Mouse (Mus musculus) neural tube, embryonic 12.5 days (tissue): ENCODE data around the gene 1700013G24Rik. TPM values are rescaled to one million over a fixed set of nuclear protein-coding genes. Genes with fewer than 3 reads are reported as not detected.

Source experiments
- ATAC-seq: fragments of 200-750 bp; cut with Nextera tagmentation; 2 replicates; pipeline ENCODE4 v1.8.0; 2017; ENCODE audit warnings: low read depth, mild to moderate bottlenecking, moderate TSS enrichment, moderate library complexity; ENCODE audit not compliant: low FRiP score
- H3K27ac ChIP-seq: fragments of 300-500 bp; sonication (generic); 2 replicates; pipeline ENCODE4 v1.5.1; 2016
- H3K27me3 ChIP-seq: fragments of 300-500 bp; sonication (generic); replicated peaks from 2 replicates; pipeline ENCODE4 v1.6.1; 2016; ENCODE audit warnings: mild to moderate bottlenecking
- H3K36me3 ChIP-seq: fragments of 300-500 bp; sonication (generic); 2 replicates; pipeline ENCODE4 v1.6.1; 2016; ENCODE audit warnings: mild to moderate bottlenecking
- H3K4me1 ChIP-seq: fragments of 300-500 bp; sonication (generic); 2 replicates; pipeline ENCODE4 v1.6.1; 2016
- H3K4me2 ChIP-seq: fragments of 300-500 bp; sonication (generic); replicated peaks from 2 replicates; pipeline ENCODE4 v1.6.1; 2016; ENCODE audit warnings: mild to moderate bottlenecking
- H3K4me3 ChIP-seq: fragments of 300-500 bp; sonication (generic); 2 replicates; pipeline ENCODE4 v1.5.1; 2016
- H3K9ac ChIP-seq: fragments of 300-500 bp; sonication (generic); 2 replicates; pipeline ENCODE4 v1.6.1; 2016; ENCODE audit warnings: mild to moderate bottlenecking
- H3K9me3 ChIP-seq: fragments of 300-500 bp; sonication (generic); 2 replicates; pipeline ENCODE4 v1.6.1; 2016; ENCODE audit warnings: mild to moderate bottlenecking
- whole genome bisulfite sequencing: fragments of 180-500 bp; shearing (Covaris S2); methylation state at CpG from one replicate; pipeline ENCODE4 v1.1.7; 2016; 5-methylcytosine and 5-hydroxymethylcytosine counted together
- polyA plus RNA-seq: library from polyadenylated mRNA; unstranded; fragments of >200 nt; fragmentation: Nextera tagmentation; extraction: Ambion mirVana; gene quantifications from 2 replicates; pipeline ENCODE4 v1.2.1, GENCODE M21; 2016

The 1700013G24Rik gene
- polyA plus RNA-seq, 1 experiment from 2014 or later = not detected

DNA sequence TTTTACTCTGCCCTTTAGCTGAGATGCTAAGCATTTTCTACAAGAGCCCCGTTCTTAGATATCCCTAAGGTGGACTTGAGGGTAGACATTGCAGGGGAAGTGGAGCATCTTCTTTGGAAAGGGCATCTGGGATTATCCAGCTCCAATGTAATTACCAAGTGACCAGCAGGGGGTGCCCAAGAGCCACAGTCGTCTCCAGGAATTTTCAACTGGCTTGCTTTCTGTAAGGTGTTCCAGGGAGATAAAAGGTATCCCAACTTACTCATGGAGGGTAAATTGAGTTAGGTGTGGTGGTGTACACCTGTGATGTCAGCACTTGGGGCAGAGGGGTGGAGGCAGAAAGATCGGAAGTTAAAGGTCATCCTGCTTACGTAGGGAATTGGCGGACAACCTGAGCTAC lies 9.5 kb upstream of the 1700013G24Rik start:
- H3K27ac ChIP-seq = no peak overlapping the region
- H3K9me3 ChIP-seq = no peaks in the 10 kb centered on the region
- no peak overlapping the region for H3K9ac ChIP-seq
- H3K4me2 ChIP-seq = no peak overlapping the region
- ATAC-seq = no peak
- WGBS = 38% methylated on average over 5 of the region's 5 CpGs
- H3K36me3 ChIP-seq = no peaks in the 10 kb centered on the region
- no peaks in the 10 kb centered on the region for H3K27me3 ChIP-seq
- H3K4me3 ChIP-seq = no peak overlapping the region
- H3K4me1 ChIP-seq = peaks cover 8% of the 10 kb centered on the region

DNA sequence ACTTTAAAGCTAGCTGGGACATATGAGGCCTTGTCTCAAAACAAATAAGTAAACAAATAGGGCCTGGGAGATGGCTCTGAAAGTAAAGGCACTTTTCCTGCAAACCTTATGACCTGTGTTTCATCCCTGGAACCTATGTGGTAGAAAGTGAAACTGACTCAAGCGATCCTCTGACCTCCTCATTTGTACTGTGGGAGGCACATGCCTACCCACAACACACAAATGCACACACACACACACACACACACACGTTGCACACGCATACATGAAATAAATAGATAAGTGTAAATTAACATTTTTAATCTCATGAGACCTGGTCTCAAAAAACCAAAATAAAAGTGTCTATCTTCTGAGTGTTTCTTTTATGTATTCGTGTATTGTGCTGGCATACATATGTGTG lies 7.2 kb upstream of the 1700013G24Rik start:
- peaks cover 11% of the 10 kb centered on the region for H3K4me1 ChIP-seq
- H3K9me3 ChIP-seq = no peaks in the 10 kb centered on the region
- H3K9ac ChIP-seq = no peak overlapping the region
- WGBS = 86% methylated on average over 4 of the region's 4 CpGs
- H3K27ac ChIP-seq = no peak overlapping the region
- no peaks in the 10 kb centered on the region for H3K27me3 ChIP-seq
- H3K4me3 ChIP-seq = no peak overlapping the region
- no peak for ATAC-seq
- H3K36me3 ChIP-seq = no peaks in the 10 kb centered on the region
- H3K4me2 ChIP-seq = no peak overlapping the region

DNA sequence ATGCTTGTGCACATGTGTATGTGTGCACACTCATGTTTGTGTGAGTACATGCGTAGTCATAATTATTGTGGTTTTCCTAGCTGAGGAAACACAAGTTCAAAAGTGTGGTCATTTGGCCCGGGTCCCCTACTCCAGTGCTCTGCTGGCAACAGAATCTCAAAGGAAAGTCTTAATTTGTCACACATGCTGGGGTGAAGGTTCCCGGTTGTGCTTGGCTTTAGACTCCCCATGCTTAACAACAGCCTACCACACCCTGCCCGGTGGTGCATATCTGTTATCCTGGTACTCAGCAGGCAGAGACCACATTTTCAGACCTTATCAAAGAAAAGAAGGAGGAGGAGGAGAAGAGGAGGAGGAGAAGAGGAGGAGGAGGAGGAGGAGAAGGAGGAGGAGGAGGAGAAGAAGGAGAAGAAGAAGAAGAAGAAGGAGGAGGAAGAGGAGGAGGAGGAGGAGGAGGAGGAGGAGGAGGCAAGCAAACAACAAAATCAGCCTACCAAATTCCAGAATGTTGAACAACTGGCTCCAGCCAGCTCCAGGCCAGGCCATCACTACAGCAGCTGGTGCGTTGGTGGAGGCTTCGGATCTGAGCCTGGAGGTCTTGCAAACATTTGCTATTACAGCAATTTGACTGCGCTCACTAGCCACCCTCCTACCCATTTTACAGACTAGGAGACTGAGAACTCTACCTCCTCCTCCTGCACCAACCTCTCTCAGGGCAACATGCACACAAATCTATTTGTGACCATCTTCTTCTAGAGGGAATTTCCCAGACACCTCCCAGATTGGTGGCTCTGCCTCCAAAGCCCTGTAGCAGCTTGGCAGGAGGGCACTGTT lies 5.5 kb upstream of the 1700013G24Rik start:
- H3K4me1 ChIP-seq = peaks cover 11% of the 10 kb centered on the region
- no peak for ATAC-seq
- H3K27ac ChIP-seq = no peak overlapping the region
- no peak overlapping the region for H3K4me3 ChIP-seq
- 81% methylated on average over 7 of the region's 7 CpGs for WGBS
- no peak overlapping the region for H3K4me2 ChIP-seq
- H3K9me3 ChIP-seq = no peaks in the 10 kb centered on the region
- H3K36me3 ChIP-seq = no peaks in the 10 kb centered on the region
- H3K9ac ChIP-seq = no peak overlapping the region
- no peaks in the 10 kb centered on the region for H3K27me3 ChIP-seq

DNA sequence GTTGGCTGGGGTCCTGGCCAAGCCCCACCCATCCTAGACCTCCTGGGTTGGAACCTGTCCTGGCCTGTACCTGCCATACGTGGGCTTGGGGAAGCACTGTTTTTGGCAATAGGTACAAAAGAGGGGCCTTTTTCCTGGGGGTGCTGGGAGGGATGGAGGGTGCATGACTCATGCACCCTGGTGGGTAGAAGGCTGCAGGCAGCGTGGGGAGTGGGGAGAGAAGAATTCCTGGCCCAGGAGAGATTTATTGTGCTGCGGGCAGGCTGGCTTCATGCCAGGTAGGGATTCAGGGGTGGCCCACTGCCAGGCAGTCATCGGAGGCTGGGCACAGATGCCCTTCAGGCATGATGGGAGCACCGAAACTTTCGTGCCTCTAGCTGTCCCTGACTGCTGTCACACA lies 4.9 kb upstream of the 1700013G24Rik start:
- H3K9ac ChIP-seq = no peak overlapping the region
- no peak overlapping the region for H3K4me2 ChIP-seq
- no peak overlapping the region for H3K4me3 ChIP-seq
- no peak overlapping the region for H3K27ac ChIP-seq
- H3K4me1 ChIP-seq = peaks cover 11% of the 10 kb centered on the region
- no peaks in the 10 kb centered on the region for H3K9me3 ChIP-seq
- 0 out of 2 replicates have a peak, but pooled peaks have one; percentile 9 for ATAC-seq
- H3K27me3 ChIP-seq = no peaks in the 10 kb centered on the region
- no peaks in the 10 kb centered on the region for H3K36me3 ChIP-seq
- WGBS = 34% methylated on average over 6 of the region's 6 CpGs

DNA sequence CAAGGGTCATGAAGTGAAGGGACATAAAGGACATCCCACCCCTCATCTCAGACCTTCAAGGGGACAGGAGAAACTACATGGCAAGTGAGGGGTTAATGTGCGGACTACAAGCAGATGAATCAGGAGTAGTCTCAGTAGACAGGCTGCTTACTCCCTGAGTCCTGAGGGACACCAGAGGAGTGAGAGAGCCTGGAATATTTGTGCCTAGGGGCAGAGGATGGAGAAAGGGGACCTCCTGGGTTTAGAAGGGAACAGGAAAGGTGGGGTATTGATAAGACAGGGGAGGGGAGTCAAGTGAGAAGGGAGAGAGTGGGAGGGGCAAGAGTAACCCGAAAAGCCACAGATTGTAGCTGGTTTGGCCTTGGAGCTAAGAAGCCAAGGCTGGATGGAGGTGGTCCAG lies 4.4 kb upstream of the 1700013G24Rik start:
- Histone ChIP-seq H3K4me2 (no peak overlapping the region), H3K9me3 (no peaks in the 10 kb centered on the region), H3K27ac (no peak overlapping the region), H3K36me3 (no peaks in the 10 kb centered on the region), H3K27me3 (no peaks in the 10 kb centered on the region), H3K9ac (no peak overlapping the region), H3K4me1 (peaks cover 11% of the 10 kb centered on the region), H3K4me3 (no peak overlapping the region)
- no peak for ATAC-seq
- WGBS = 63% methylated on average over 2 of the region's 2 CpGs

DNA sequence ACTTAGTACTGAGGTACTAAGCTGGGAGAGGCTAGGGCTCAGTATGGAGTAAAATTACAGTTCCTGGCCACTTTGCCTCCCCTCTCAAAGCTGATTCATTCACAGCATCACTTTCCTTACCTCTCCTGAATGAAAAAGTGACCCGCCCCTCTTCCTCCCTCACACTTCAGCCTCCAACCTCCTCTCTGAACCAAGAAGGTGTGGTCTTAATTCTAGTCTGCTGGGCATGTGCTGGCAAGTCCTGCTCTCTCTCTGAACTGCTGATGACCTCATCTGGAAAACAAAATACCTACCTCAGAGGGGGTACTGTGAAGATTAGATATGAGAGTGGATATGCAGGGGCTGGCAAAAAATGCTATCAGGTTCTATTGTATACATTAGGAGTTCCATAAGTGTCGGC lies 4.0 kb upstream of the 1700013G24Rik start:
- Histone ChIP-seq H3K4me2 (no peak overlapping the region), H3K9ac (no peak overlapping the region), H3K36me3 (no peaks in the 10 kb centered on the region), H3K4me3 (no peak overlapping the region), H3K27me3 (no peaks in the 10 kb centered on the region), H3K9me3 (no peaks in the 10 kb centered on the region), H3K4me1 (peaks cover 11% of the 10 kb centered on the region), H3K27ac (no peak overlapping the region)
- ATAC-seq = no peak
- WGBS = 89% methylated on average over 2 of the region's 2 CpGs

DNA sequence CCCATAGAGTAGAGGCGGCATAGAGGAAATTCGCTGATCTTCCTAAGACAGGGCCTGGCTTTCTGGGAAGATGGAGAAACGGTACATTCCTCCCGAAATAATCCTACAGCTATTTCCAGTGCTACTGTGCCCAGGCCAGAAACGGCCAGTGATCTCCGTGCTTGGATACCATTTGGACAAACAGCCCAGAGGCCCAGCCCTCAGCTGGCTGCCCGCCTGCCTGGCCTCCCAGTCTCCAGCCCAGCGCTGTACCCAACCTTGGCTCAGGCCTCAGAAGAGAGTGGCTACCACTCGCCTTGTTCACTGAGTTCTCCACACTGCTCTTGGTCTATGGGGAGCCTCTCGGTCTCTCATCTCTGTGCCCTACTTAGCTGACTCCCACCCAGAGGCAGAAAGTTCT lies 3.4 kb upstream of the 1700013G24Rik start:
- Histone ChIP-seq H3K27me3 (no peaks in the 10 kb centered on the region), H3K4me1 (peaks cover 11% of the 10 kb centered on the region), H3K9me3 (no peaks in the 10 kb centered on the region), H3K4me2 (no peak overlapping the region), H3K9ac (no peak overlapping the region), H3K36me3 (no peaks in the 10 kb centered on the region), H3K27ac (no peak overlapping the region), H3K4me3 (no peak overlapping the region)
- 88% methylated on average over 10 of the region's 10 CpGs for WGBS
- no peak for ATAC-seq

DNA sequence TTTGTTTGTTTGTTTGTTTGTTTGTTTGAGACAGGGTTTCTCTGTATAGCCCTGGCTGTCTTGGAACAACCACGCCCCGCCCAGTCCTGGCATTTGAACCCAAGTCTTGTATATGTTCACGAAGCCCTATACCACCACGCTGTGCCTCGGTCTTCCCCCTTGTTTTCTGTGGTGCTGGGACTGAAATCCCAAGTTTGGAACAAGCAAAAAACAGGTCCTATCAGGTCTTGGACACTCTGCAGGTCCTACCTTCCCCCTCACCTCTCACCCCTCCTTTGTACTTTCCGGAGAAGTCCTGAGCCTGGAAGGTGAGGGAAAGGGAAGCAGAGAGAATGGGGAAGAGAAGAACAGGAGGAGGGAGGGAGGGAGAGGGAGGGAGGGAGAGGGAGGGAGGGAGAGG lies 894 bp upstream of the 1700013G24Rik start:
- H3K4me2 ChIP-seq = no peak overlapping the region
- peaks cover 11% of the 10 kb centered on the region for H3K4me1 ChIP-seq
- no peaks in the 10 kb centered on the region for H3K9me3 ChIP-seq
- no peak for ATAC-seq
- no peak overlapping the region for H3K9ac ChIP-seq
- no peak overlapping the region for H3K27ac ChIP-seq
- H3K27me3 ChIP-seq = no peaks in the 10 kb centered on the region
- H3K4me3 ChIP-seq = no peak overlapping the region
- WGBS = 95% methylated on average over 6 of the region's 6 CpGs
- H3K36me3 ChIP-seq = no peaks in the 10 kb centered on the region

DNA sequence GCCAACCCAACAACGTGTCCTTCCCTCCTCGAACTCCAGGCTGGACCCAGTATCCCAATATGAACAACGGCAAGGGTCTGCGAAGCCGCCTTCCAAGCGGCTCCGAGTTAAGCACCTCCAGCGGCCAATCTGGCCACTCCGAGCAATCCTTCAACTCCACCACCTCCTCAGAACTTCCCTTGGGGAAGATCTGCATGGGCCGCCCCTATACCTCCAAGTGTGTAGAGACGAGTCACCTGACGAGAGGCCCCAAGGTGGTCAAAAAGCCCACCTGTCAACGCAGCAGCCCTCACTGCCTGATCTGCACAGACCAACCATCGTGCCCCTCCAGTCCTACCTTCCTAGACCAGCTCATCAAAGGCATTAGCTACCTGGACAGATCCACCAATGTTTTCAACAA lies 1.5 kb downstream of the 1700013G24Rik start:
- Histone ChIP-seq H3K9ac (no peak overlapping the region), H3K27ac (no peak overlapping the region), H3K4me3 (no peak overlapping the region), H3K9me3 (no peaks in the 10 kb centered on the region; the same call in 1 of the 2 replicates), H3K36me3 (no peaks in the 10 kb centered on the region), H3K4me1 (no peaks in the 10 kb centered on the region), H3K4me2 (no peak overlapping the region), H3K27me3 (no peaks in the 10 kb centered on the region)
- 91% methylated on average over 14 of the region's 14 CpGs for WGBS
- ATAC-seq = no peak

DNA sequence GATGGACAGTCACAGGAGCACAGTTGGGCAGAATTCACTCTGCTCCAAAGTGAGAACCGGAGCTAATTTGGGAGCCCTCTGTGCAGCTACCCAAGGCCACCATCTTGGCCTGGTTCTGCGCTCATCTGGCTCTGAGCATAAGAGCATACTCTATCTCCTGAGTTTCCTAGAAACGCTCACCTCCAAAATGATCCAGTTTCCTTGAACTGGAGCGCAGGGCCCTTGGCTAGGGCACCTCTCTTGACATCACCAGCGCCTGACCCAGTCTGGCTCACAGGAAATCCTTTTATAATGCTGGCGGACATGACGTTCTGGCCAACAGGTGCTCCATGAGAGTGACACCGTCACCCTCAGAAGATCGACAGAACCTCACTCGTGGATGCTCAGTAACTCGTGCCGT lies 3.5 kb downstream of the 1700013G24Rik start:
- Histone ChIP-seq H3K27ac (no peak overlapping the region), H3K4me3 (no peak overlapping the region), H3K4me1 (no peaks in the 10 kb centered on the region), H3K27me3 (no peaks in the 10 kb centered on the region), H3K9ac (no peak overlapping the region), H3K9me3 (no peaks in the 10 kb centered on the region; the same call in 1 of the 2 replicates), H3K4me2 (no peak overlapping the region), H3K36me3 (no peaks in the 10 kb centered on the region)
- WGBS = 88% methylated on average over 12 of the region's 12 CpGs
- ATAC-seq = no peak

DNA sequence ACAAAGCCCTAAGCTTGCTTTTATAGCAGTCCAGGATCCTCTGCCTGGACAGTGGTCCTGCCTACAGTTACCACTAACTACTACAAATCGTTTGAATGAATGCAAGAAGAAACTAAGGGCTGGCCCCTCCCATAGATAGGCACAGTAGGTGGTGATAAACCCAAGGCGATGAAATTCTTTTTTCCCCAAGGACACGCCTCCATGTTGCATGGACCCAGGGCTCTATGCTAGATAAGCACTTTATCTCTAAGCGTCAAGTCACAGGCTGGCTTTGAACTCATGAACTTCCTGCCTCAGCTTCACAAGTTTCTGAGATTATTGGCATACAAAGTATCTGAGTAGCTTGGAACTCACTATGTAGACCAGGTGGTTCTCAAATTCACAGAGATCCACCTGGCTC lies 4.2 kb downstream of the 1700013G24Rik start:
- H3K27me3 ChIP-seq = no peaks in the 10 kb centered on the region
- WGBS = 76% methylated on average over 4 of the region's 4 CpGs
- no peaks in the 10 kb centered on the region for H3K4me1 ChIP-seq
- no peaks in the 10 kb centered on the region for H3K36me3 ChIP-seq
- no peak overlapping the region for H3K4me3 ChIP-seq
- H3K9me3 ChIP-seq = no peaks in the 10 kb centered on the region; the same call in 1 of the 2 replicates
- no peak overlapping the region for H3K27ac ChIP-seq
- no peak for ATAC-seq
- H3K4me2 ChIP-seq = no peak overlapping the region
- no peak overlapping the region for H3K9ac ChIP-seq

DNA sequence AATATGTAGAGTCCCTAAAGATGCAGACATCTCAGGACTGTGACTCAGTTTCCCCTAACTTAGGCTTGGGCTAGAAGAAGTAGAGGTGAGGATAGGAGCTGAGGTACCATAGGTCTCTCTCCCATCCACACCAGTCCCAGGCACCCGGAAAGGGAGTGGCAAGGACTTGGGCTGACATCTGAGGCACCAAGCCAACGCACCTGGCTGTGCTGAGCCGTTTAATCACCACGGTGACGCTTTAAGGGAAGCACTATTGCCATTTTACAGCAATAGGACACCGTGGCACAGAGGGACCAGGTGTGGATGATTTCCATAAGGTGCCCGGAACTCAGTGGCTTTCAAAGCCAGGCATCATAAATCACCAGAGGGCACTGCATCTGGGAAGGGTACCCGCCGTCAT lies 5.2 kb downstream of the 1700013G24Rik start:
- Histone ChIP-seq H3K9ac (no peak overlapping the region), H3K36me3 (no peaks in the 10 kb centered on the region), H3K27me3 (no peaks in the 10 kb centered on the region), H3K4me1 (no peaks in the 10 kb centered on the region), H3K9me3 (no peaks in the 10 kb centered on the region; the same call in 1 of the 2 replicates), H3K4me2 (no peak overlapping the region), H3K27ac (no peak overlapping the region), H3K4me3 (no peak overlapping the region)
- WGBS = 77% methylated on average over 9 of the region's 9 CpGs
- ATAC-seq = no peak

DNA sequence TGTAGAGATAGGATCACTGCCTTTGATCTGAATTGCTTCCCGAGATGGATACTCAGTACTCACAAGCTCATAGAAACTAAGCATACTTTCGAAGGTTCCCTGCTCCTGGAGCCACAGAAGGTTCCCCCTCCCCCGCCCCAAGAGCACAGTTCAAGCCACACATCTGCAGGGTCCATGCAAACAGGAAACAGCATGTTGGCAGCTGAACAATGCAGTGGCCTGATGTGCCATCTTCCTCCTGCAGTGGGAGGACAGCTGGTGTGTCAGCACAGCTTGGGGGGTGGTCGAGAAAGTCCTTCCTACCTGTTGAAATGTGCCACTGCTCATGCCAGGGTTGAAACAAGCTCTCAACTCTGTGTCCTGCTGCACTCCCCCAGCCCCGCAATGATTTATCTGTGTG lies 5.8 kb downstream of the 1700013G24Rik start:
- Histone ChIP-seq H3K9ac (no peak overlapping the region), H3K27ac (no peak overlapping the region), H3K4me3 (no peak overlapping the region), H3K27me3 (no peaks in the 10 kb centered on the region), H3K9me3 (no peaks in the 10 kb centered on the region; the same call in 1 of the 2 replicates), H3K4me1 (no peaks in the 10 kb centered on the region), H3K4me2 (no peak overlapping the region), H3K36me3 (no peaks in the 10 kb centered on the region)
- WGBS = 75% methylated on average over 5 of the region's 5 CpGs
- no peak for ATAC-seq
